Mouse (Mus musculus) liver, embryonic 15.5 days (tissue): ENCODE measurements around the gene Cry2. TPM values are rescaled to one million over a fixed set of nuclear protein-coding genes. Genes with fewer than 3 reads are reported as not detected.
"Not testable (repeated sequence)": the region's sequence is repeated elsewhere in the genome, so short reads cannot be mapped to it uniquely, and the experiment has no call there.

Experiments used
- ATAC-seq: fragments of 200-750 bp; cut with Nextera tagmentation; 2 replicates; pipeline ENCODE4 v1.8.0; 2017; ENCODE audit warnings: moderate number of reproducible peaks, mild to moderate bottlenecking, moderate library complexity; ENCODE audit not compliant: insufficient read depth
- H3K27ac ChIP-seq: fragments of 300-500 bp; sonication (generic); replicated peaks from 2 replicates; pipeline ENCODE4 v1.5.1; 2015; ENCODE audit warnings: mild to moderate bottlenecking, inconsistent platforms
- H3K27me3 ChIP-seq: fragments of 300-500 bp; sonication (generic); 2 replicates; pipeline ENCODE4 v1.6.1; 2015; ENCODE audit warnings: mild to moderate bottlenecking, inconsistent platforms
- H3K36me3 ChIP-seq: fragments of 300-500 bp; sonication (generic); replicated peaks from 2 replicates; pipeline ENCODE4 v1.6.1; 2015; ENCODE audit warnings: moderate library complexity, mild to moderate bottlenecking, inconsistent platforms
- H3K4me1 ChIP-seq: fragments of 300-500 bp; sonication (generic); replicated peaks from 2 replicates; pipeline ENCODE4 v1.6.1; 2015; ENCODE audit warnings: inconsistent platforms
- H3K4me2 ChIP-seq: fragments of 300-500 bp; sonication (generic); 2 replicates; pipeline ENCODE4 v1.6.1; 2015; ENCODE audit warnings: moderate library complexity, mild to moderate bottlenecking, inconsistent platforms
- H3K4me3 ChIP-seq: fragments of 300-500 bp; sonication (generic); replicated peaks from 2 replicates; pipeline ENCODE4 v1.5.1; 2015; ENCODE audit warnings: mild to moderate bottlenecking, inconsistent platforms
- H3K9ac ChIP-seq: fragments of 300-500 bp; sonication (generic); 2 replicates; pipeline ENCODE4 v1.6.1; 2015; ENCODE audit warnings: moderate library complexity, mild to moderate bottlenecking, inconsistent platforms
- H3K9me3 ChIP-seq: fragments of 300-500 bp; sonication (generic); replicated peaks from 2 replicates; pipeline ENCODE4 v1.6.1; 2016; ENCODE audit warnings: inconsistent platforms
- WGBS: fragments of 180-500 bp; shearing (Covaris S2); methylation state at CpG from one replicate; pipeline ENCODE4 v1.1.7; 2015; ENCODE audit warnings: mixed read lengths; ENCODE audit not compliant: insufficient replicate concordance; 5-methylcytosine and 5-hydroxymethylcytosine counted together
- polyA plus RNA-seq: library from polyadenylated mRNA; unstranded; fragments of >200 nt; fragmentation: Nextera tagmentation; extraction: Ambion mirVana; gene quantifications from 2 replicates; pipeline ENCODE4 v1.2.1, GENCODE M21; 2015

The Cry2 gene
- polyA plus RNA-seq, 1 experiment from 2014 or later = 11.2 TPM

GRCm38 (mm10) chr2:92411705-92412104 lies 22.1 kb downstream of the Cry2 start:
- H3K9ac ChIP-seq = no peak overlapping the region
- WGBS = 76% methylated on average over 10 of the region's 10 CpGs
- no peak overlapping the region for H3K4me2 ChIP-seq
- no peaks in the 10 kb centered on the region for H3K9me3 ChIP-seq
- no peak for ATAC-seq
- H3K4me1 ChIP-seq = no peaks in the 10 kb centered on the region
- no peak overlapping the region for H3K27ac ChIP-seq
- H3K4me3 ChIP-seq = no peak overlapping the region
- peaks cover 95% of the 10 kb centered on the region for H3K36me3 ChIP-seq
- no peaks in the 10 kb centered on the region for H3K27me3 ChIP-seq

- no peak for ATAC-seq
- H3K4me1 ChIP-seq = no peaks in the 10 kb centered on the region
- peaks cover 88% of the 10 kb centered on the region for H3K36me3 ChIP-seq
- H3K27ac ChIP-seq = no peak overlapping the region
- no peak overlapping the region for H3K4me2 ChIP-seq
- no peak overlapping the region for H3K9ac ChIP-seq
- H3K4me3 ChIP-seq = no peak overlapping the region
- WGBS = 81% methylated on average over 18 of the region's 18 CpGs
- no peaks in the 10 kb centered on the region for H3K9me3 ChIP-seq
- no peaks in the 10 kb centered on the region for H3K27me3 ChIP-seq
Observed at GRCm38 (mm10) chr2:92408309-92409045, 25.4 kb downstream of the Cry2 start.

- no peak overlapping the region for H3K4me2 ChIP-seq
- no peak for ATAC-seq
- H3K36me3 ChIP-seq = peaks cover 62% of the 10 kb centered on the region
- peaks cover 6% of the 10 kb centered on the region; the same call in 1 of the 2 replicates for H3K4me1 ChIP-seq
- no peaks in the 10 kb centered on the region for H3K9me3 ChIP-seq
- H3K9ac ChIP-seq = no peak overlapping the region
- H3K4me3 ChIP-seq = no peak overlapping the region
- H3K27me3 ChIP-seq = peaks cover 19% of the 10 kb centered on the region
- WGBS = 87% methylated on average over 7 of the region's 7 CpGs
- H3K27ac ChIP-seq = no peak overlapping the region
Observed at GRCm38 (mm10) chr2:92405687-92406086, 28.2 kb downstream of the Cry2 start.

GRCm38 (mm10) chr2:92404737-92405136 lies 29.1 kb downstream of the Cry2 start:
- no peak overlapping the region for H3K4me3 ChIP-seq
- no peak overlapping the region for H3K27ac ChIP-seq
- H3K4me2 ChIP-seq = no peak overlapping the region
- H3K27me3 ChIP-seq = peaks cover 25% of the 10 kb centered on the region
- H3K9me3 ChIP-seq = no peaks in the 10 kb centered on the region
- no peak for ATAC-seq
- peaks cover 6% of the 10 kb centered on the region; the same call in 1 of the 2 replicates for H3K4me1 ChIP-seq
- 80% methylated on average over 6 of the region's 6 CpGs for WGBS
- peaks cover 52% of the 10 kb centered on the region for H3K36me3 ChIP-seq
- no peak overlapping the region for H3K9ac ChIP-seq

GRCm38 (mm10) chr2:92403776-92404319 lies 30.0 kb downstream of the Cry2 start:
- no peak overlapping the region for H3K9ac ChIP-seq
- H3K36me3 ChIP-seq = peaks cover 43% of the 10 kb centered on the region
- H3K27me3 ChIP-seq = peaks cover 34% of the 10 kb centered on the region
- ATAC-seq = no peak
- no peak overlapping the region for H3K27ac ChIP-seq
- no peak overlapping the region for H3K4me2 ChIP-seq
- WGBS = 77% methylated on average over 5 of the region's 5 CpGs
- H3K4me1 ChIP-seq = peaks cover 6% of the 10 kb centered on the region; the same call in 1 of the 2 replicates
- H3K9me3 ChIP-seq = no peaks in the 10 kb centered on the region
- H3K4me3 ChIP-seq = no peak overlapping the region

GRCm38 (mm10) chr2:92402591-92403326 lies 31.1 kb downstream of the Cry2 start:
- no peak for ATAC-seq
- 66% methylated on average over 4 of the region's 4 CpGs for WGBS
- H3K27ac ChIP-seq = no peak overlapping the region
- peaks cover 6% of the 10 kb centered on the region; the same call in 1 of the 2 replicates for H3K4me1 ChIP-seq
- H3K9me3 ChIP-seq = no peaks in the 10 kb centered on the region
- H3K9ac ChIP-seq = no peak overlapping the region
- no peak overlapping the region for H3K4me2 ChIP-seq
- no peak overlapping the region for H3K4me3 ChIP-seq
- H3K27me3 ChIP-seq = peaks cover 38% of the 10 kb centered on the region
- H3K36me3 ChIP-seq = peaks cover 33% of the 10 kb centered on the region

GRCm38 (mm10) chr2:92401091-92401561 lies 32.7 kb downstream of the Cry2 start, which contains the start of gene Mapk8ip1:
Gene Mapk8ip1 (minus strand): TSS chr2:92401263.
- H3K4me3 ChIP-seq = peak within 1 kb of the TSS; percentile 52
- WGBS = 2% methylated on average over 58 of the region's 59 CpGs
- H3K27me3 ChIP-seq = peaks cover 38% of the 10 kb centered on the region
- H3K9ac ChIP-seq = peak within 1 kb of the TSS; percentile 25; the same call in 1 of the 2 replicates
- H3K4me2 ChIP-seq = peak within 1 kb of the TSS; percentile 67
- H3K4me1 ChIP-seq = peaks cover 6% of the 10 kb centered on the region; the same call in 1 of the 2 replicates
- ATAC-seq = peak; percentile 23; the same call in 1 of the 2 replicates
- no peaks in the 10 kb centered on the region for H3K9me3 ChIP-seq
- peaks cover 20% of the 10 kb centered on the region for H3K36me3 ChIP-seq
- H3K27ac ChIP-seq = no peak within 1 kb of the TSS

GRCm38 (mm10) chr2:92400682-92401081 lies 33.2 kb downstream of the Cry2 start:
- Histone ChIP-seq H3K27ac (no peak overlapping the region), H3K4me1 (peaks cover 6% of the 10 kb centered on the region; the same call in 1 of the 2 replicates), H3K9me3 (no peaks in the 10 kb centered on the region), H3K9ac (peak overlapping the region; percentile 25; the same call in 1 of the 2 replicates), H3K27me3 (peaks cover 38% of the 10 kb centered on the region), H3K36me3 (peaks cover 17% of the 10 kb centered on the region), H3K4me3 (peak overlapping the region; percentile 52), H3K4me2 (peak overlapping the region; percentile 67)
- no peak for ATAC-seq
- WGBS = 9% methylated on average over 22 of the region's 22 CpGs

GRCm38 (mm10) chr2:92399877-92400276 lies 34.0 kb downstream of the Cry2 start:
- H3K9me3 ChIP-seq, H3K4me2 ChIP-seq, H3K36me3 ChIP-seq, H3K4me3 ChIP-seq, H3K9ac ChIP-seq, H3K27ac ChIP-seq, ATAC-seq, H3K4me1 ChIP-seq: not testable (repeated sequence)
- 67% methylated on average over 4 of the region's 4 CpGs for WGBS
- H3K27me3 ChIP-seq = peaks cover 42% of the 10 kb centered on the region

GRCm38 (mm10) chr2:92397436-92397835 lies 36.4 kb downstream of the Cry2 start:
- no peak overlapping the region for H3K4me3 ChIP-seq
- no peak for ATAC-seq
- no peak overlapping the region for H3K9ac ChIP-seq
- H3K36me3 ChIP-seq = no peaks in the 10 kb centered on the region
- peaks cover 65% of the 10 kb centered on the region for H3K27me3 ChIP-seq
- no peaks in the 10 kb centered on the region for H3K9me3 ChIP-seq
- peaks cover 9% of the 10 kb centered on the region; the same call in 1 of the 2 replicates for H3K4me1 ChIP-seq
- WGBS = 54% methylated on average over 1 of the region's 1 CpGs
- H3K4me2 ChIP-seq = no peak overlapping the region
- no peak overlapping the region for H3K27ac ChIP-seq

- no peak overlapping the region for H3K27ac ChIP-seq
- H3K9ac ChIP-seq = no peak overlapping the region
- H3K4me3 ChIP-seq = no peak overlapping the region
- ATAC-seq = no peak
- H3K27me3 ChIP-seq = peaks cover 65% of the 10 kb centered on the region
- H3K9me3 ChIP-seq = no peaks in the 10 kb centered on the region
- H3K4me1 ChIP-seq = peaks cover 11% of the 10 kb centered on the region; the same call in 1 of the 2 replicates
- no peak overlapping the region for H3K4me2 ChIP-seq
- H3K36me3 ChIP-seq = no peaks in the 10 kb centered on the region
- WGBS = 68% methylated on average over 3 of the region's 3 CpGs
Observed at GRCm38 (mm10) chr2:92395535-92395934, 38.3 kb downstream of the Cry2 start.
